Mouse (Mus musculus): Measurements from ENCODE around the gene Tmem135.
"Not testable (repeated sequence)": the region's sequence is repeated elsewhere in the genome, so short reads cannot be mapped to it uniquely, and the experiment has no call there.

Tmem135 gene

DNA sequence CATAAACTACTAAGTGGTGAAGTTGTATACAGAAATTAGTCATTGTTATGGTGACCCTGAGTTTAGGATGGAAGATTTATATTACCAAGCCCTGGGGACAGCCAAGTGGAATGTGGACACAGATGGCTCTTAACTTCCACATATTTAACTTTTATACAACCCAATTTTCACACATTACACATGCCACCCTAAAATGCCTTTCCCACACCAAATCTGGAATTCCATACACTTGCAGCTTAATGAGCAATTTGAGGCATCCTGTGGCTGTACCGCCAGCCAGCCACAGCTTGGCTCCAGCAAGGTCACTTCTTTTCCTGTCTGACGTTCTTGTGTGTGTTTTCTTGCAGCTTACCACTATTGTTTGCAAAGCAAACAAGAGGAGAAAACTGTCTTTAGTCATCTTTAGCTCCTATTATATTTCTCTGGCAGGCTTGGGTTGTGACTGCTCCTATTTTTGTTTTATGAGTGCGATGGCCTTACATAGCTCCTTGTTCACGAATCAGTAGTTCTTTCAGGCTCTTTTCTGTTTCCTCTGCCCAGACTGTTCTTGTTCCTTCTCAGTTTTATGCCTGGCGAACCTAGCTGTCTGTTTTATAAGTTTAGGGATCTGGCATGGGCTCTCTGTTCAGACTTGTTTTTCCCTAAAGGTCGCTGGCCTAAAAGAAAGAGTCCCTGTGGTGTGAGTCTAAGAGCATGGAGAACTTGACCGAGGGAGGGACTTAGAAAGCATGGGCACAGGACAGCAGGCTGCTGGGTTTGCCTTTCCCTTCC lies 22.9 kb downstream of the Tmem135 start:
- DNase-seq, result no peak

DNA sequence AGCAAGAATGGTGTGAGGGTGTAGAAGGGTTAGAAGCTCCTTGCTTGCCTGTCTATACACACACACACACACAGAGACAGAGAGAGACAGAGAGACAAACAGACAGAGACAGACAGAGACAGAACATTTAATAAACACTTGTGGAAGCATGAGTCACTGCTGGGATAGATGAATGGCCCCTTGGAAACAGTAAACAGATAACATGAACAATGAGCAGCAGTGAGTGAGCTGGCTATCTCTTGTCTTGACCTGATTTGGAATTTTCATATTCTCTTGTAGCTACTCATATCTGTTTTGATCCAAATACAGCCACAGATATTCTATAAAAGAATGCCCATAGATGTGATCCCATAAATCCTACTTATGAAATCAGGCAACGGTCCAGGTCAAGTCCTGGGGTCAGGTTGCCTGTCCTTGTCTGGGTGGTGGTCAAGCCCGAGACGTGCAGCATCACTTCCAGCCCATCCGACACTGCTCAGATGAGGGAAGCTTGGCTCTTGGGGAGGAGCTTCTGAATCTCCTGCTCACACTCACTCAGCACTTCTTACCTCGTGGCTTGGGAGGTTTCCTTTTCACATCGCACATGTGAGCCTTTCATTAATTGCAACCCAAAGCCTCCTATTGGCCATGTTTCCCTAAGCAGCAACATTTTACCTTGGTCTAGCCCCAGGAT lies 32.3 kb downstream of the Tmem135 start:
- no peak for DNase-seq

DNA sequence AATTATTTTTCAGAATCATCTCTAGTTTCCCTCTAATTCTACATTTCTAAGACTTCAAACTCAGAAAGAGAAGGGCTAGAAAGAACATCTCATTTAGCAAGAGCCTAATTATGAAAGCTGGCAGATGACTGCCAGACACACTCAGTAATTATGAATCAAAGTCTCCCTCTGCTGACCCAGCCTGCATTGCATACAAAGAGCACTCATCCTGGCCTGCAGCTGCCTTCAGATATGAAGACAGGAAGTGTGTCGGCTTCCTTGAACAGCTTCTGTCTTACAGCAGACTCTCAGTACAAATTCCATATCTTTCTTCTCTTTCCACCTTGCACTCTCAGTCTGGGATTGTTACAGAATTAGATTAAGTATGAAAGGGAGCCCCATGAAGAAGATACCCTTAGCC lies 33.1 kb downstream of the Tmem135 start:
- DNase-seq, result peak; percentile 14 to 19

DNA sequence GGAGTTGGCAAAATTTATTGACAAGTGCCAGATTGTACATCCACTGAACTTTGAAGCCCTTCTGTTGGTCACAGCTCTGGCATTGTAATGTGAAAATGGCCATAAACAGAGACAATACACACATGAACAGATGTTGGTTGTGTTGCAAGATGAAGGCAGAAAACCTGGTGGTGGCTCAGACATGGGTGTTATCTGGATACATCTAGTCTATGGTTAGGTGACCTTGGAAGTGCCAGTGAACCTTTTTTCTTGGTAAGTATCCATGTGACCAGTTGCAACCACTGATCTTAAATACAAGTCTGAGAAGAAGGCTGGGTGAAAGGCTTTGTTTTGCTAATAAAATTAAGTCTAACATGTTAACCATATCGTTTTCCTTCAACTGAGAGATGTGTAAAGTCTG lies 33.9 kb downstream of the Tmem135 start:
- no peak for DNase-seq

DNA sequence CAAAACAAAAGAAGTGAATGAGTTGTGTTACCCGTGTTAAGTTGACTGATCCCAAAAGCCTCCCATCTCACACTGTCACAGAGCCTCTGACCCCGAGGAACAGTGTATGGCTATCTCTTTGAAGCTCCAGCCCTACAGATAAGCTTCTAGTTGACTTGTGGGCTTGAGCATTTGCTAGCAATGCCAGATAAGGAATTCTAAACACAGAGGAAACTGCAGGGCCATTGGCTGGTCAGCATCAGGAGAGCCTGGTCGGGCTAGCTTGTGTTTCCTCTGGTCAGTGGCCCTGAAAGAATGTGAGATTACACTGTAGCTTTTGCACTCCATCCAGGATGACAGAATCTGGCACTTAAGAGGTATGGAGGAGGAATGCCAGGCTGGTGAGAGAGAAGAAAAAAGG lies 36.4 kb downstream of the Tmem135 start:
- DNase-seq, result no peak

DNA sequence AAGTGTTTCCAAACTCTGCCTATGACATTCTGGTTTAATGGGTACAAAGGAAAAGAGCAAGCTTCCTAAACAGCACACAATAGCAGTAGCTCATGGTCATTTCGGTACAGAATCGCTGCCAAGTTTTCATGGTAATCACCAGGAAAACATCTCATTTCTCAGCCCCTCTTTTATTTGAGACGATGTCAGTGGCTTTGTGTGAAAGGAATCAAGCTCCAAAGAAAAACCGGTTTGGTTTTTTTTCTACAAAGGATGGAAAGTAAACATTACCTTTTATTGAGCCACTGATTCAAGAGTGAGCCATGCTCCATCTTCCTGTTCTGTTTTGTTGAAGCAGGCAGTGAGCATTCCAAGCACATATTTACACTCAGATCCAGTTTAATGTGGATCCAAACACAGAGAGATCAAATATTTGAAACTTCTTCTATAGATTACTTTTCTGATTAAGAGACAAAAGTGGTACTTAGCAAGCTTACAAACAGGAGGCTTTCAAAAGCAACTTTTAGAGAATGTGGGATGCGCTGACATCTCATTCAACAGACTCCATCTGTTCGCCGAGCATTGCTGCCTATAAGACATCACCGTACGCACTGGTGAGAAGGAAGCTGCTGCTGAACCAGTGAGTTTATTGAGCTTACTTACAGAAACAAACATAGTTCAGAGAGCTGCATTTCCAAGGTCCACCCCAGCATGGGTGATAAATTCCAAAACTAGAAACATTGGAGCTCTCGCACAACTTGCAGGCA lies 38.7 kb downstream of the Tmem135 start:
- no peak for DNase-seq

DNA sequence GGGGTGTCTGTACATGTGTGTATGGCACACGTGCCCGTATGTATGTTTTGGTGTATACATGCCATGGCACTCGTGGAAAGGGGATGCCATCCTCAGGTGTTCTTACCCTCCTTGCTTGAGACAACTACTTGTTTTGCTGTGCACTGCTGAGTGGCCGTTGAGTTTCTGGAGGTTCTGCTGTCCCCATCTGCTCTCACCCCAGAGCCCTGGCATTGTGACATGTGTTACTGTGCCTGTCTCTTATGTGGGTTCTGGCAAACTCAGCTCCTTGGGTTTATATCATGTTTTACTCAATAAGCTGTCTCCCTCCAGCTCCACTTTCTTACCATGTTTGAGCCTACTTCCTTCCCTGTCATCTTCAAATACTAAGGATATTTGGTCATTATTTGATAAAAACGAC lies 40.0 kb downstream of the Tmem135 start:
- DNase-seq, result peak; percentile 39 to 51

DNA sequence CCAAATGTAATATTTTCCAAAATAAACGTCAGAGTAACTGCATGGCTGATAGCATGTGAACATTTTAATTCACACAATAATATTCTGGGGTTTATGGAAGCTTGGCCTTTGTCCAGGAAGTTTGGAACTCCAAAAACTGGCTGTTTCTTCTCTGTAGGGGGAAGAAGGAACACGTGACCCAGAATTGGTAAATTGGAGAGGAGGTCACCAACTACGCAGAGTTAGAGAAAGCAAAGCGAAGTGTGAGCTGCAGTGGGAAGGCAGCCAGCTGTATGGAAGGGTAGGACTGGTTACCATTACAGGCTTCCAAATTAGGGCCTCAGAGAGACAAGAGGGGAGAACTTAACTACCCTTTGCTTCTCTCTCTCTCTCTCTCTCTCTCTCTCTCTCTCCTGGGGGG lies 47.7 kb downstream of the Tmem135 start:
- no peak for DNase-seq

DNA sequence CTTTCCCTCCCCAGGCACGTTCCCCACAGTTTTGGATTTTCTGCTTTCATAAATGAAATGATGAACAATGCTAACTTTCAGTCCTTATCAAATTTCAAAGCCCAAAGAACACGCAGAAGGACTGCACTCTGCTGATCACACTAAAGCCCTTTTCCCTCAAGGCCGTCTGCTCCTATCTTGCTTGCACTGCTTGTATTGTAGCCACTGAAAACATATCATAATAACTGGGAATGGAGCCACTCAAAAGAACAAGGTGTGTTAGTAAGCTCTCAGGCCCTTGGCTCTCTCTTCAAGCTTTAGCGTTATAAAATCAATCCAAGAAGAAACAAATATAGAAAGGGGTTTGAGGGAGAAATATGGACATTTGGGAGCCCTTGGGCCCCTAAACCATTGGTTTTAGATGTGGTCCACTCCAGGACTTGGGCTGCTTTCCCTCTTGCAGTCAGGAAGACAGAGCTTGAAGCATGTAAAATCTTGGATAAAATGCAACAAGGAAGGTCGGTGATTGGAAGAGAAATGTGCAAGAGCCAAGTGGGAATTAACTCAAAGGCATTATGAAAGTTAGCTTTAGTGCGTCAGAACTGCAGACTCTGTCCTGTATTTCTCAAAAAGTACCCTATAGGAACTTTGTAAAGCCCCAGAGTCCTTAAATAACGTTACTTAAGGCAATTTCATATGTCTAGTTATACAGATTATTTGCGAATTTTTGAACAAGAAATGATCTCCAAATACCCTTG lies 48.3 kb downstream of the Tmem135 start:
- no peak for DNase-seq

DNA sequence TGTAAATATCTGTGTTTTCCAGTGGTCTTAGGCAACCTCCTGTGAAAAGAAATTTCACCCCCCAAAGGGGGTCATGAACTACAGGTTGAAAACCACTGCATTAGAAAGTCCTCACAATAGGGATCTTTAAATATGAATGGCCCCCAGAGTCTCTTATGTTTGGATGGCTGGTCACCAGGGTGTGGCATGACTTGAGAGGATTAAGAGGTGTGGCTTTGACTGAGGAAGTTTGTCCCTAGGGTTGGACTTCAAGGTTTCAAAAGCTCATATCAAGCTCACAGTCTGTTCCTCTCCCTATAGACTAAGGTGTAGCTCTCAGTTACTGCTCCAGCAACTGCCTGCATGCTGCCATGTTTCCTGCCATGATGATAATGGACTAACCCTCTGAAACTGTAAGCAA lies 62.0 kb downstream of the Tmem135 start:
- no peak for DNase-seq

DNA sequence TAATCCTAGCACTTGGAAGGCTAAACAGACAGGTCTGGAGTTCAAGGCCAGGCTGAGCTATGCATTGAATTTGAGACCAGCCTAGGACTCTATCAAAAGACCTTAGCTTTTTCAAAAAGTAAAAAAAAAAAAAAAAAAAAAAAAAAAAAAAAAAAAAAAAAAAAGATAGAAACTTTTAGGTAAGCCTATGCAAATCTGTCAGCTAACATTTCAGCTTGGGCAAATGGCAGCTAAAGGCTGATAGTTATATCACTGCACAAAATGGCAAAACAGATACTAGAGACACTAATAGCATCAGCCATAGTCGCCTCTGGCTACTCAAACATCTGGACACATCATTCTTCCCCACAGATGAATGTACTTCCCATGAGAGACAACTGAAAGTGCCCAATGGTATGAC lies 64.2 kb downstream of the Tmem135 start:
- DNase-seq, result no peak

DNA sequence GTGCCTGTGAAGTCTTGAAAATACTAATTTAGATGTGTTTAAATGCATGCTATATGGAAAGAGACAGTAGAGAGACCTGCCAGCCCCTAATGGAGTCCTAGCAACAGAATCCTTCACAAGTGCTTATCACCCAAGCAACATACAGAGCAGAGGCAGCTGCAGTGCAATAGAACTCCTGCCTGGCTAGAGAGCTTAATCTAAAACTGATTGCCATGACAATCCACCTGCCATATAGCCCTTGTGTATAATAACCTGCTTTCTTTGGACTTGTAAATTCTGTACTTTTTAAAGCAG lies 64.9 kb downstream of the Tmem135 start:
- DNase-seq, result no peak

DNA sequence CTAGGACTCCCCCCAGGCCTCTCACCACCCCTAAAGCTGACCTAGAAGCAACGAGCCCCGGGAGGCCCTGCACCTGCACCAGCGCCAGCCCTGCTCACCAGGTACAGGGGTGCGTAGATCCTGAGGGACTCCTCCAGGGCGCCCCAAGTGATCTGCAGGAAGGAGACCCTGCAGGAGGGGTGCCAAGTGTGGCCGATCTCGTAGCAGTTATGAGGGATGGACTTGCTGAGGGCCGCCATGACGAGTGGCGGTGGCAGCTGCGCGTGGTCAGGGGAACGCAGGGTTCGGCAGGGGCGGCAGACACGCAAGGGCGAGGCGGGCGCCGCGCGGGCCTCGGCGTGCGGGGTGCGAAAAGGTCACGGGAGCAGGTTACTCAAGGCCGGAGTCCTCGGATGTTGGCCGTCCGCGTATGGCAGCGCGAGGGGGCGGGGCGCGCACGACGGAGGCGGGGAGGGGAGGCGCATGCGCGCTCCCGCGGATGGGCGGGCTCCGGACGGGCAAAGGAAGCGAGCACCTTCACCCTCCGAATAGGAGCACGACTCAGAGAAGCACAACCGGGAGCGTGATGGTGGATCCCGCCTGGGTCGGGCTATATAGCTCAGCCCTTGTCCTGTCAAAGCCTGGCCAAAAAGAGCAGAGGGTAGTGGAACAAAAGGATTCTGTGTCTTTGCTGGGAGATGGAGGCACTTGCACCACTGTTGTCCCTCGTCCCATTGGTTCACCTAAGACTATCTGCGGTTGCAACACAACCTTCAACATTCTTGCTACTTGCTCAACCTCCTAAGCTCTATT lies 65.5 kb downstream of the Tmem135 start:
- DNase-seq, result peak; percentile 92 to 95

DNA sequence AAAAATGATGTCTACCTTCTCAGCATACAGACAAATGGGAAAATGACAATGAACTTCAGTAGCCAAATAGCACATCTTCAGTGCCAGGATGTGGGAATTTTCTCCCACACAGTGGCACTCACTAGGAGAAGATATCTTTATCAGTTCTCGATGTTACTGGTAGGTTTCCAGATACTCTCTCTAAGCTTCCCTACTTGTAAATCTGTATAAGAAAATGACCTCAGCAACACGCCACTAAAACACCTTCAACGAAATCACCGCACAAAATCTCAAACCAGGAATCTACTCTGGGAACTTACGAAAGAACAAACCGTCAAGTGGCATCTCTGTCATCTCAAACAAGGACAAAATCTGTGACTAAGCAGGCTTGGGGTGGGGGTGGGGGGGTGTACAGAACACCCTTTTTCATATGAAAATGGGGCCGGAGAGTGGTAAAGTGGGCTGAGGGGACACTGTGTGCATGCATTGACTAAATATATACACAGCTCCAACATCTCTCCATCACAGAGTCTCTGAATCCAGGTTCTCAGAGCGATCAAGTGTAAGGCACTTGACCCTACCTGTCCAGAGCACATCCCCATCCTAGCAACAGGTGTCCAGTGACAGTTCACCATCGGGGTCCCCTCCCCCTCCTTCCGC lies 66.2 kb downstream of the Tmem135 start:
- no peak for DNase-seq

DNA sequence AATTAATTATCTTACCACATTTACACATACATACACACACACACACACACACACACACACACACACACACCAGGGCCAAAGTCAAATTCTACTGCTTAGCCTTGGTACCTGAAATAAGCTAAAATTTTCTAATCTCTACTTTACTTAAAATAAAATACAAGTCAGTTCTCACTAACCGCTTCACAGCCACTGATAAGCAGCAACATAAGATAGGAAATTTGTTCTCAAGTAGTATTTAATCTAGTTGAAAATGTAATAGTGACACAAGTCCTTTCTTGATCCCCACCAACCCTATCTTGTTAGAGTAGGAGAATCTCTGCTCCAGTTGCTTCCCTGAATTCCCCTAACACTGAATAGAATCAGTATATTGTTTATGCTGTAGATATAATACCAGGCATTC lies 67.6 kb downstream of the Tmem135 start:
- DNase-seq, result no peak

DNA sequence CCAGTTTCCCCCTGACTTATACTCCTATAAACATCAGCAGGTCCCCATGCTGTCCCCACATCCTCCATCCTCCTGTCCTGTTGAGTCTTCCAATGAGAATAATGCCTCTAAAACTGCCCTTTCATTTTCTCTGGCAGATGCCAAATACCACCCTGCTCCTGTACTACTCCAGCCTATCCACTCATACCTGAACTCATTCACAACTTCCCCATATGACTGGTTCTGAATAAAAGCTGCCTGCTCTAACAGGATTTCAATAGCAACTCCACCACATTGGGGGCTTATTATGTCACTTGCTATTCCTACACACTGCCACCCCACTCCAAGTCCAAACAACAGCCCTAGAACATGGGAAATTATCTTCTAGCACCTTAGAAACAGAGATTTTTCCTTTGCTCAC lies 68.7 kb downstream of the Tmem135 start:
- DNase-seq, result no peak

DNA sequence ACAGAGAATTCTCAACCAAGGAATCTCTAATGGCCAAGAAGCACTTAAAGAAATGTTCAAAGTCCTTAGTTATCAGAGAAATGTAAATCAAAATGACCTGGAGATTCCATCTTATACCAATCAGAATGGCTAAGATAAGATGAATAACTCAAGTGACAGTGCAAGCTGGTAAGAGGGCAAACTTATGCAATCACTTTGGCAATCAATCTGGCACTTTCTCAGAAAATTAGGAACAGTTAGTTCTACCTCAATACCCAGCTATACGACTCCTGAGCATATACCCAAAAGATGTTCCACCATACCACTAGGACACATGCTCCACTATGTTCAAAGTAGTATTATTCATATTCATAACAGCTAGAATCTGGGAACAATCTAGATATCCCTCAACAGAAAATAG lies 74.1 kb downstream of the Tmem135 start:
- DNase-seq, result no peak

DNA sequence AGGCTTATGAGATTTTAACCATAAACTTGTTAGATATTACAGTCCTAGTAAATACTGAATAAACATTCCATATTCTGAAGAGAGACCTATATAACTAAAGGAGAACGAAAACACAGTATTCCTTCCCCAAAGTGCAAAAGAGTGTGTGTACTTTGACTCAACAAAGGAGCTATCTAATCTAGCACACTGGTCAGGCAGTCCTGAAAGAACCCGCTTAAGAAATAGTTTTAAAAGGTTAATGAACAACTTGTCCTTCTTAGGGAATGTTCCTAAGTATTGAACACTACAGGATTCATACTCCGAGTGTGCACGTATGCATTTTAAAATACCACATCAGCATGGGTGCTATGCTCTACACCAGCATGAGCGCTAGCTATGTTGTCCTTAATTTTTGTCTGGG lies 76.3 kb downstream of the Tmem135 start:
- DNase-seq, result no peak

DNA sequence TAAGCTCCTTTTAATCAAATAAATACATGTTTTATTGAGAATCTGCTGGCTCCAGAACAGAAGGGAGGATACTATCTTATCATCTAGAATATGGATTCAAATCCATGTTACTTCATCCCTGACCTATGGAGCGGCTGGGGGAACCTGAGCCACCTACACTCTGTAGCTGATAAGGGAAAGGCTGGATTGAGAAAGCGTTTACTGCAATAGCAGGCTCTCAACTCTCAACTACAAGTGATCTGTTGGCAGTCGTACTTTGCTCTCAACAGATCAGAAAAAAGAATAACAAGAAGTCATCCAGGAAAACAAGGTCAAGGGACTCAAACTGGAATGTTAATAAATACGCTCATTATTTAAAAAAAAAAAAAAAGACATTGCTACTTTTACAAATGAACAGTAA lies 77.3 kb downstream of the Tmem135 start:
- DNase-seq, result no peak

DNA sequence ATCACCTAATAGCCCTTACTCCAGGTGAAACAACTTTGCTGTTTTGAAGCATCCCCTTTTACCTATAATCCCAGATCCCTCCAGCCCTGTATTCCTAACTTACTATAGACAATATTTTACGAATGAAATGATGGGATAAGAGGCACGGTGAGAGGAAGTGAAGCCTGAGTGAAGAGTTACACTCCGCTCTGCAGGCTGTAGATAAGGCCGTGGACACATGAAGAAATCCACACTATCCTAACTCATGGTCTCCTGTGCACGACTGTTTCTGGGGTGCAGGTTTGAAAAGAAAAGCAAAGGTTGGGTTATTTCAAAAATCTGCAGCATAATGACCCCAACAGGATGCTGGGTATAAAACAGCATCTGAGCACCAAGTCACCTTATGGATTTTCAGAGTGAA lies 77.8 kb downstream of the Tmem135 start:
- no peak for DNase-seq

DNA sequence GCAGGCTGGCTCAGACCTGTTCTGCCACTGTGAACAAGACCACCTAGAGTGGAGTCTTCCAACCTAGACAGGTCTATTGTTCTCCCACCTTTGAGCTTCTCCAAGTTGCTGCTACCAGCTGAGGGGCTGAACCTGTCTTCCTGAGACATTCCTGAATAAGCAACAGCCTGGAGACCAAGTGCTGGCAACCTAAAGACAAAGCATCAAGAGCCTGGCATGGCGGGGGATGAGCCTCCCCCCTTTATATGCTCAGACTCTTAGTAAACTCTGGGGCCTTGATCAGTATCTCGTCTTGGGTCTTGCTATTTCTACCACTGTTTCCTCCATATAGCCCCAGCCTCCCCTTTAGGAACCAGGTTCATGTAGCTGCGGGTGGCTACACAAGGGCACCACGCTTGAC lies 81.3 kb downstream of the Tmem135 start:
- not testable (repeated sequence) for DNase-seq

DNA sequence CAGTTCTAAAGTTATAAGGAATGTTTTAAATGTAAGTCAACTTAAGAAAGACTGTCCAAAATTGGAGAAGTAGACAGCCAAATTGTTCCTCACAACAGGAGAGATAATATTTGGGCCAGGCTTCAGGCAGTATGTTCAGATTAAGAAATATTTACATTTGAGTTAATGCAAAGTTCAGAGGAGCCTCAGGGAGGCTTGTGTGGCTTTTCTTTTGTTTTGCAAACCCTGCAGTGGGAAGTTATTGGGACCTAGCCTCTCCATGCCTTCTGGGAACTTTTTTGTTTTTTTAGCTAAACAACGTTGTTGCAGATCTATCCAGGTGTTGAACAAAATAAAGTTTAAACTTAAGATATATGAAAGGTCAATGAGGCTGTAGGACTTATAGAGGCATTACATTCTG lies 84.7 kb downstream of the Tmem135 start:
- DNase-seq, result no peak
